Mouse (Mus musculus): ENCODE measurements around the gene Atp8b3.

DNA sequence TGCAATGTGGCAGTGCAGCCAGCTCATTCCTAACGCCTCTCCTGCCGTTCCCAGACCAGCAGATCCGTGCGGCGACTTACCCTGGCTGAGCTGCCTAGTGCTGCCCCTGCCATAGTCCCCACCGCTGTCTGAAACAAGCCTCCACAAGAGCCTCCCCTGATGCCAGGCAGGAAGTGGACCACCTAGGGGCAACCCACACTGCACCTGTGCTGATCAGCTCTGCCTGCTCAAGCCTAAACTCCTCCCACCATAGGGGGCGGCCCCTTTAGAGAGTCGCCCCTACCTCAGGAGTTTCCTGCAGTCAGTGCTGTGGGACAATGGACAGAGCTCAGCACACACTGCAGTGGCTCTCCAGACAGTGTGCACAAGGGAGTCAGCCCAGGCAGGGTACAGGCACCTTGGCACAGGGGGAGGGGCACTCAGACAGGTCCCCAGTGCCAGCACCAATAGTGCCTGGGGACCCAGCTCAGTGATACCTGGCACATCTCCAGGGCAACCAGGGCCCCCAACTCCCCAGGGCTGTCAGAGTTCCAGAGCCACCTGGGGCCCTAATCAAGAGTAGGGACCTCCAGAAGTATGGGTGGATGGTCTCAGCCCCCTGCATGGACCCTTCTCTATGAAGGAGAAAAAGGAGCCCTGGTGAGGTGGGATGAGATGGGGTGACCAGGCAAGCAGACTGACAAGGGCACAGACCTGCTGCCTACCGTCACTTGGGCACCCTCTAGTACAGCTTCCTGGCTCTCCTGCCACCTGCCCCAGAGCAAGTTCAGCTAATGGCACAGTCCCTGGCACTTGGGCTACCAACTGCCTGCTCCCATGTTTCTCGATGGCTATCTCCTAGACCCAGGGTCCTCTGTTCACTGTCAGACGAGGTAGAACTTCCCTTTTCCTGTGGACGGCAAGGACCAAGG is 46.0 kb upstream of the Atp8b3 start:
- TF ChIP-seq CTCF (IDR thresholded peaks at IDR 0.05; ENCODE audit: low read depth) (no peak), EP300 (IDR thresholded peaks at IDR 0.05; ENCODE audit: low read depth) (no peak)

All from liver, embryonic 14.5 days (tissue).